Mouse (Mus musculus): ENCODE data around the gene Smyd1. TPM values are rescaled to one million over a fixed set of nuclear protein-coding genes. Genes with fewer than 3 reads are reported as not detected.

Gene Smyd1
- polyA plus RNA-seq, 1 experiment = 0.04 TPM

GRCm38 (mm10) chr6:71330486-71330885 is 8.5 kb upstream of the Smyd1 start:
- Histone ChIP-seq H3K4me3 (ENCODE audit: low read depth, low read length) (no peak overlapping the region), H3K27ac (ENCODE audit: insufficient read depth, low read depth, low read length) (no peak overlapping the region), H3K4me1 (ENCODE audit: control insufficient read depth, insufficient read depth, insufficient read length, low read length) (no peaks in the 10 kb centered on the region), H3K27me3 (ENCODE audit: control insufficient read depth, insufficient read depth, low read length) (no peaks in the 10 kb centered on the region), H3K36me3 (ENCODE audit: control insufficient read depth, insufficient read depth, low read length) (no peaks in the 10 kb centered on the region)
- WGBS = 70% methylated on average over 7 of the region's 7 CpGs
- no peak for TF ChIP-seq POLR2A (IDR thresholded peaks at IDR 0.05; ENCODE audit: low read depth, low read length)
- TF ChIP-seq CTCF (IDR thresholded peaks at IDR 0.05; ENCODE audit: extremely low read depth, insufficient read length, insufficient replicate concordance, low read depth, low read length) = no peak

- no peaks in the 10 kb centered on the region for H3K27me3 ChIP-seq (ENCODE audit: control insufficient read depth, insufficient read depth, low read length)
- TF ChIP-seq CTCF (IDR thresholded peaks at IDR 0.05; ENCODE audit: extremely low read depth, insufficient read length, insufficient replicate concordance, low read depth, low read length) (no peak), POLR2A (IDR thresholded peaks at IDR 0.05; ENCODE audit: low read depth, low read length) (no peak)
- no peaks in the 10 kb centered on the region for H3K4me1 ChIP-seq (ENCODE audit: control insufficient read depth, insufficient read depth, insufficient read length, low read length)
- H3K4me3 ChIP-seq (ENCODE audit: low read depth, low read length) = no peak overlapping the region
- no peaks in the 10 kb centered on the region for H3K36me3 ChIP-seq (ENCODE audit: control insufficient read depth, insufficient read depth, low read length)
- WGBS = 74% methylated on average over 6 of the region's 6 CpGs
- no peak overlapping the region for H3K27ac ChIP-seq (ENCODE audit: insufficient read depth, low read depth, low read length)
Measured at GRCm38 (mm10) chr6:71329881-71330280, 7.8 kb upstream of the Smyd1 start.

- WGBS = 80% methylated on average over 9 of the region's 9 CpGs
- TF ChIP-seq POLR2A (IDR thresholded peaks at IDR 0.05; ENCODE audit: low read depth, low read length) (no peak), CTCF (IDR thresholded peaks at IDR 0.05; ENCODE audit: extremely low read depth, insufficient read length, insufficient replicate concordance, low read depth, low read length) (no peak)
- no peaks in the 10 kb centered on the region for H3K27me3 ChIP-seq (ENCODE audit: control insufficient read depth, insufficient read depth, low read length)
- H3K4me3 ChIP-seq (ENCODE audit: low read depth, low read length) = no peak overlapping the region
- H3K4me1 ChIP-seq (ENCODE audit: control insufficient read depth, insufficient read depth, insufficient read length, low read length) = no peaks in the 10 kb centered on the region
- no peak overlapping the region for H3K27ac ChIP-seq (ENCODE audit: insufficient read depth, low read depth, low read length)
- no peaks in the 10 kb centered on the region for H3K36me3 ChIP-seq (ENCODE audit: control insufficient read depth, insufficient read depth, low read length)
Measured at GRCm38 (mm10) chr6:71324816-71325215, 2.8 kb upstream of the Smyd1 start.

- 40% methylated on average over 7 of the region's 7 CpGs for WGBS
- no peaks in the 10 kb centered on the region for H3K36me3 ChIP-seq (ENCODE audit: control insufficient read depth, insufficient read depth, low read length)
- no peaks in the 10 kb centered on the region for H3K27me3 ChIP-seq (ENCODE audit: control insufficient read depth, insufficient read depth, low read length)
- no peak within 1 kb of the TSS for H3K4me3 ChIP-seq (ENCODE audit: low read depth, low read length)
- no peaks in the 10 kb centered on the region for H3K4me1 ChIP-seq (ENCODE audit: control insufficient read depth, insufficient read depth, insufficient read length, low read length)
- no peak for TF ChIP-seq POLR2A (IDR thresholded peaks at IDR 0.05; ENCODE audit: low read depth, low read length)
- no peak for TF ChIP-seq CTCF (IDR thresholded peaks at IDR 0.05; ENCODE audit: extremely low read depth, insufficient read length, insufficient replicate concordance, low read depth, low read length)
- no peak within 1 kb of the TSS for H3K27ac ChIP-seq (ENCODE audit: insufficient read depth, low read depth, low read length)
Measured at GRCm38 (mm10) chr6:71322491-71322921, 473 bp upstream of the Smyd1 start, which contains the start of gene Cd8b1. TSS of gene Cd8b1 (plus strand) at chr6:71322788.

- no peak overlapping the region for H3K27ac ChIP-seq (ENCODE audit: insufficient read depth, low read depth, low read length)
- TF ChIP-seq POLR2A (IDR thresholded peaks at IDR 0.05; ENCODE audit: low read depth, low read length) = no peak
- no peak for TF ChIP-seq CTCF (IDR thresholded peaks at IDR 0.05; ENCODE audit: extremely low read depth, insufficient read length, insufficient replicate concordance, low read depth, low read length)
- WGBS = 70% methylated on average over 8 of the region's 8 CpGs
- no peak overlapping the region for H3K4me3 ChIP-seq (ENCODE audit: low read depth, low read length)
- H3K36me3 ChIP-seq (ENCODE audit: control insufficient read depth, insufficient read depth, low read length) = no peaks in the 10 kb centered on the region
- no peaks in the 10 kb centered on the region for H3K27me3 ChIP-seq (ENCODE audit: control insufficient read depth, insufficient read depth, low read length)
- H3K4me1 ChIP-seq (ENCODE audit: control insufficient read depth, insufficient read depth, insufficient read length, low read length) = no peaks in the 10 kb centered on the region
Measured at GRCm38 (mm10) chr6:71307486-71307885, 14.5 kb downstream of the Smyd1 start.

GRCm38 (mm10) chr6:71302097-71302731 is 19.8 kb downstream of the Smyd1 start:
- Histone ChIP-seq H3K4me1 (ENCODE audit: control insufficient read depth, insufficient read depth, insufficient read length, low read length) (no peaks in the 10 kb centered on the region), H3K36me3 (ENCODE audit: control insufficient read depth, insufficient read depth, low read length) (no peaks in the 10 kb centered on the region), H3K27ac (ENCODE audit: insufficient read depth, low read depth, low read length) (no peak overlapping the region), H3K27me3 (ENCODE audit: control insufficient read depth, insufficient read depth, low read length) (no peaks in the 10 kb centered on the region), H3K4me3 (ENCODE audit: low read depth, low read length) (no peak overlapping the region)
- no peak for TF ChIP-seq POLR2A (IDR thresholded peaks at IDR 0.05; ENCODE audit: low read depth, low read length)
- no peak for TF ChIP-seq CTCF (IDR thresholded peaks at IDR 0.05; ENCODE audit: extremely low read depth, insufficient read length, insufficient replicate concordance, low read depth, low read length)
- WGBS = 49% methylated on average over 6 of the region's 6 CpGs

- no peak overlapping the region for H3K27ac ChIP-seq (ENCODE audit: insufficient read depth, low read depth, low read length)
- no peaks in the 10 kb centered on the region for H3K4me1 ChIP-seq (ENCODE audit: control insufficient read depth, insufficient read depth, insufficient read length, low read length)
- no peaks in the 10 kb centered on the region for H3K27me3 ChIP-seq (ENCODE audit: control insufficient read depth, insufficient read depth, low read length)
- peak; percentile 73; the same call in 1 of the 2 replicates for TF ChIP-seq CTCF (IDR thresholded peaks at IDR 0.05; ENCODE audit: extremely low read depth, insufficient read length, insufficient replicate concordance, low read depth, low read length)
- TF ChIP-seq POLR2A (IDR thresholded peaks at IDR 0.05; ENCODE audit: low read depth, low read length) = no peak
- no peaks in the 10 kb centered on the region for H3K36me3 ChIP-seq (ENCODE audit: control insufficient read depth, insufficient read depth, low read length)
- WGBS = 64% methylated on average over 3 of the region's 3 CpGs
- no peak overlapping the region for H3K4me3 ChIP-seq (ENCODE audit: low read depth, low read length)
Measured at GRCm38 (mm10) chr6:71298751-71299150, 23.3 kb downstream of the Smyd1 start.
